Mouse (Mus musculus) CH12.LX (cell line): ENCODE measurements at regions not wholly inside any gene's neighbourhood (a gene's known extent, or its start where the extent isn't known, plus 50 kb on each side); places are given as distances from the start of the nearest gene placed in this dataset.

Source experiments
- CTCF ChIP-seq, 2 experiments: IDR thresholded peaks in 1 of 2; conservative IDR thresholded peaks in 1 of 2; 2 replicates each; pipeline ENCODE4 v1.5.1; 2011 to 2012; ENCODE audit warnings: low read depth in 2 of 2, low read length in 2 of 2, improper control_type of control experiment in 1 of 2, inconsistent platforms in 1 of 2, mild to moderate bottlenecking in 1 of 2, moderate library complexity in 1 of 2
- EP300 ChIP-seq: IDR thresholded peaks from 2 replicates; pipeline ENCODE4 v1.6.1; 2011; ENCODE audit warnings: low read length, improper control_type of control experiment
- HCFC1 ChIP-seq: IDR thresholded peaks from 2 replicates; pipeline ENCODE4 v1.6.1; 2012; ENCODE audit warnings: low read depth, mild to moderate bottlenecking, inconsistent platforms, low read length, improper control_type of control experiment
- MAFK ChIP-seq: IDR thresholded peaks from 2 replicates; pipeline ENCODE4 v1.6.1; 2011; ENCODE audit warnings: low read length, improper control_type of control experiment; ENCODE audit not compliant: insufficient replicate concordance
- MXI1 ChIP-seq: IDR thresholded peaks from 2 replicates; pipeline ENCODE4 v1.6.1; 2011; ENCODE audit warnings: mild to moderate bottlenecking, low read depth, low read length, improper control_type of control experiment
- POLR2A ChIP-seq: IDR thresholded peaks from 2 replicates; pipeline ENCODE4 v1.6.1; 2011; ENCODE audit warnings: low read depth, mild to moderate bottlenecking, improper control_type of control experiment, low read length
- SMC3 ChIP-seq: IDR thresholded peaks from 2 replicates; pipeline ENCODE4 v1.6.1; 2011; ENCODE audit warnings: low read depth, low read length, improper control_type of control experiment

GRCm38 (mm10) chr19:14325353-14326052, 272.3 kb downstream of the Tle4 start:
- TF ChIP-seq MAFK, result no peak
- TF ChIP-seq EP300, result no peak
- no peak for TF ChIP-seq HCFC1
- TF ChIP-seq CTCF (conservative IDR thresholded peaks at IDR 0.05 in 1 of 2, IDR thresholded peaks at IDR 0.05 in 1 of 2; ENCODE audit: low read depth in 2 of 2, low read length in 2 of 2), result no peak
- TF ChIP-seq POLR2A, result no peak
- no peak for TF ChIP-seq MXI1
- TF ChIP-seq SMC3, result no peak
